Mouse (Mus musculus): ENCODE data around the gene Dnajb5.

Dnajb5 gene

GRCm38 (mm10) chr4:42944185-42944584 lies 5.4 kb upstream of the Dnajb5 start:
- no peak for DNase-seq (ENCODE audit: low read depth, low spot score)

GRCm38 (mm10) chr4:42945043-42945442 lies 4.6 kb upstream of the Dnajb5 start:
- no peak for DNase-seq (ENCODE audit: low read depth, low spot score)

- DNase-seq (ENCODE audit: low read depth, low spot score): no peak
These were observed 4.2 kb upstream of the Dnajb5 start for GRCm38 (mm10) chr4:42945445-42945844.

GRCm38 (mm10) chr4:42945952-42946351 lies 3.7 kb upstream of the Dnajb5 start:
- DNase-seq (ENCODE audit: low read depth, low spot score): no peak

- DNase-seq (ENCODE audit: low read depth, low spot score): no peak
These were observed 2.8 kb upstream of the Dnajb5 start for GRCm38 (mm10) chr4:42946733-42947290.

GRCm38 (mm10) chr4:42948527-42948926 lies 1.1 kb upstream of the Dnajb5 start:
- no peak for DNase-seq (ENCODE audit: low read depth, low spot score)

- no peak for DNase-seq (ENCODE audit: low read depth, low spot score)
These were observed 451 bp upstream of the Dnajb5 start for GRCm38 (mm10) chr4:42949051-42949675.

- DNase-seq (ENCODE audit: low read depth, low spot score): peak; percentile 61
These were observed 498 bp downstream of the Dnajb5 start for GRCm38 (mm10) chr4:42950065-42950558.

- DNase-seq (ENCODE audit: low read depth, low spot score): no peak
These were observed 1.9 kb downstream of the Dnajb5 start for GRCm38 (mm10) chr4:42951206-42952195.

GRCm38 (mm10) chr4:42952563-42952962 lies 2.9 kb downstream of the Dnajb5 start:
- DNase-seq (ENCODE audit: low read depth, low spot score): no peak

GRCm38 (mm10) chr4:42953435-42954094 lies 4.0 kb downstream of the Dnajb5 start:
- no peak for DNase-seq (ENCODE audit: low read depth, low spot score)

- DNase-seq (ENCODE audit: low read depth, low spot score): no peak
These were observed 4.7 kb downstream of the Dnajb5 start for GRCm38 (mm10) chr4:42954297-42954696.

- no peak for DNase-seq (ENCODE audit: low read depth, low spot score)
These were observed 5.6 kb downstream of the Dnajb5 start for GRCm38 (mm10) chr4:42955200-42955599.

- DNase-seq (ENCODE audit: low read depth, low spot score): no peak
These were observed 7.0 kb downstream of the Dnajb5 start for GRCm38 (mm10) chr4:42956581-42956980.

GRCm38 (mm10) chr4:42957306-42957705 lies 7.7 kb downstream of the Dnajb5 start:
- DNase-seq (ENCODE audit: low read depth, low spot score): no peak

- DNase-seq (ENCODE audit: low read depth, low spot score): no peak
These were observed 8.4 kb downstream of the Dnajb5 start for GRCm38 (mm10) chr4:42957979-42958378.

GRCm38 (mm10) chr4:42958942-42959341 lies 9.3 kb downstream of the Dnajb5 start:
- DNase-seq (ENCODE audit: low read depth, low spot score): no peak

- DNase-seq (ENCODE audit: low read depth, low spot score): no peak
These were observed 9.8 kb downstream of the Dnajb5 start for GRCm38 (mm10) chr4:42959382-42959781.

- DNase-seq (ENCODE audit: low read depth, low spot score): no peak
These were observed 12.0 kb downstream of the Dnajb5 start for GRCm38 (mm10) chr4:42961592-42961991.

- no peak for DNase-seq (ENCODE audit: low read depth, low spot score)
These were observed 13.9 kb downstream of the Dnajb5 start for GRCm38 (mm10) chr4:42963480-42963879.

GRCm38 (mm10) chr4:42965039-42965719 lies 15.6 kb downstream of the Dnajb5 start:
- DNase-seq (ENCODE audit: low read depth, low spot score): no peak
